Mouse (Mus musculus): ENCODE results near the gene Slc2a13. TPM values are rescaled to one million over a fixed set of nuclear protein-coding genes. Genes with fewer than 3 reads are reported as not detected.

The Slc2a13 gene
- 2.4 and 2.7 TPM in 2 replicates for polyA plus RNA-seq (2015; fragmentation: Nextera tagmentation; extraction: Ambion mirVana)

GRCm38 (mm10) chr15:91573111-91573538, at the start of gene Slc2a13:
Slc2a13 (minus strand) TSS chr15:91573261.
- ATAC-seq (ENCODE audit: insufficient number of reproducible peaks, insufficient read depth, low FRiP score, low TSS enrichment, low read depth) = peak; percentile 93
- 0 out of 2 replicates have a peak, but pooled peaks cover 4% of the 10 kb centered on the region for H3K9me3 ChIP-seq

GRCm38 (mm10) chr15:91616016-91616415, 43.0 kb upstream of the Slc2a13 start:
- Histone ChIP-seq H3K4me2 (no peak overlapping the region), H3K27me3 (no peaks in the 10 kb centered on the region), H3K36me3 (no peaks in the 10 kb centered on the region), H3K4me1 (peaks cover 7% of the 10 kb centered on the region), H3K27ac (no peak overlapping the region), H3K9ac (no peak overlapping the region), H3K4me3 (no peak overlapping the region), H3K9me3 (no peaks in the 10 kb centered on the region)
- no peak for ATAC-seq (ENCODE audit: insufficient number of reproducible peaks, insufficient read depth, low FRiP score, low TSS enrichment, low read depth)
- WGBS = 53% methylated on average over 12 of the region's 12 CpGs

More at GRCm38 (mm10) chr15:91573111-91573538, at the start of gene Slc2a13:
- peak within 1 kb of the TSS; percentile 97 for H3K4me2 ChIP-seq
- H3K4me3 ChIP-seq = peak within 1 kb of the TSS; percentile 76
- H3K9ac ChIP-seq = peak within 1 kb of the TSS; percentile 86
- peaks cover 20% of the 10 kb centered on the region for H3K27me3 ChIP-seq
- H3K4me1 ChIP-seq = peaks cover 18% of the 10 kb centered on the region
- 0% methylated on average over 26 of the region's 26 CpGs for WGBS
- H3K27ac ChIP-seq = peak within 1 kb of the TSS; percentile 71
- no peaks in the 10 kb centered on the region for H3K36me3 ChIP-seq

GRCm38 (mm10) chr15:91615532-91615931, 42.5 kb upstream of the Slc2a13 start:
- Histone ChIP-seq H3K9ac (no peak overlapping the region), H3K4me2 (no peak overlapping the region), H3K4me3 (no peak overlapping the region), H3K9me3 (no peaks in the 10 kb centered on the region), H3K27ac (no peak overlapping the region), H3K27me3 (no peaks in the 10 kb centered on the region), H3K36me3 (no peaks in the 10 kb centered on the region), H3K4me1 (peaks cover 7% of the 10 kb centered on the region)
- no peak for ATAC-seq (ENCODE audit: insufficient number of reproducible peaks, insufficient read depth, low FRiP score, low TSS enrichment, low read depth)
- WGBS = 48% methylated on average over 4 of the region's 4 CpGs

- Histone ChIP-seq H3K4me3 (no peak overlapping the region), H3K9ac (no peak overlapping the region), H3K4me1 (peaks cover 7% of the 10 kb centered on the region), H3K27ac (no peak overlapping the region), H3K36me3 (no peaks in the 10 kb centered on the region), H3K4me2 (no peak overlapping the region), H3K27me3 (no peaks in the 10 kb centered on the region), H3K9me3 (no peaks in the 10 kb centered on the region)
- 90% methylated on average over 11 of the region's 11 CpGs for WGBS
- ATAC-seq (ENCODE audit: insufficient number of reproducible peaks, insufficient read depth, low FRiP score, low TSS enrichment, low read depth) = no peak
Measured at GRCm38 (mm10) chr15:91613981-91614665, 41.1 kb upstream of the Slc2a13 start.

- Histone ChIP-seq H3K4me2 (no peak overlapping the region), H3K9ac (no peak overlapping the region), H3K9me3 (no peaks in the 10 kb centered on the region), H3K27me3 (no peaks in the 10 kb centered on the region), H3K36me3 (no peaks in the 10 kb centered on the region), H3K4me1 (no peaks in the 10 kb centered on the region), H3K4me3 (no peak overlapping the region), H3K27ac (no peak overlapping the region)
- ATAC-seq (ENCODE audit: insufficient number of reproducible peaks, insufficient read depth, low FRiP score, low TSS enrichment, low read depth) = no peak
- WGBS = 22% methylated on average over 8 of the region's 8 CpGs
Measured at GRCm38 (mm10) chr15:91609713-91610112, 36.7 kb upstream of the Slc2a13 start.

GRCm38 (mm10) chr15:91608811-91609210, 35.8 kb upstream of the Slc2a13 start:
- no peak overlapping the region for H3K27ac ChIP-seq
- no peak overlapping the region for H3K4me2 ChIP-seq
- H3K36me3 ChIP-seq = no peaks in the 10 kb centered on the region
- H3K9me3 ChIP-seq = no peaks in the 10 kb centered on the region
- H3K9ac ChIP-seq = no peak overlapping the region
- H3K4me3 ChIP-seq = no peak overlapping the region
- H3K4me1 ChIP-seq = no peaks in the 10 kb centered on the region
- WGBS = 85% methylated on average over 2 of the region's 2 CpGs
- ATAC-seq (ENCODE audit: insufficient number of reproducible peaks, insufficient read depth, low FRiP score, low TSS enrichment, low read depth) = no peak
- H3K27me3 ChIP-seq = no peaks in the 10 kb centered on the region

GRCm38 (mm10) chr15:91601197-91601596, 28.1 kb upstream of the Slc2a13 start:
- peaks cover 11% of the 10 kb centered on the region for H3K4me1 ChIP-seq
- H3K4me2 ChIP-seq = no peak overlapping the region
- H3K27me3 ChIP-seq = no peaks in the 10 kb centered on the region
- H3K9ac ChIP-seq = no peak overlapping the region
- H3K36me3 ChIP-seq = no peaks in the 10 kb centered on the region
- H3K4me3 ChIP-seq = no peak overlapping the region
- 33% methylated on average over 7 of the region's 7 CpGs for WGBS
- H3K27ac ChIP-seq = peak overlapping the region; percentile 8
- no peaks in the 10 kb centered on the region for H3K9me3 ChIP-seq
- no peak for ATAC-seq (ENCODE audit: insufficient number of reproducible peaks, insufficient read depth, low FRiP score, low TSS enrichment, low read depth)

- 85% methylated on average over 5 of the region's 5 CpGs for WGBS
Measured at GRCm38 (mm10) chr15:91597290-91597689, 24.2 kb upstream of the Slc2a13 start.

GRCm38 (mm10) chr15:91574492-91574891, 1.4 kb upstream of the Slc2a13 start:
- Histone ChIP-seq H3K27me3 (peaks cover 19% of the 10 kb centered on the region), H3K4me2 (no peak overlapping the region; the same call in 1 of the 2 replicates), H3K9ac (no peak overlapping the region), H3K4me1 (peaks cover 18% of the 10 kb centered on the region), H3K9me3 (0 out of 2 replicates have a peak, but pooled peaks cover 4% of the 10 kb centered on the region), H3K4me3 (no peak overlapping the region), H3K27ac (no peak overlapping the region), H3K36me3 (no peaks in the 10 kb centered on the region)
- WGBS = 24% methylated on average over 8 of the region's 8 CpGs
- ATAC-seq (ENCODE audit: insufficient number of reproducible peaks, insufficient read depth, low FRiP score, low TSS enrichment, low read depth) = no peak

More at GRCm38 (mm10) chr15:91597290-91597689, 24.2 kb upstream of the Slc2a13 start:
- no peak for ATAC-seq (ENCODE audit: insufficient number of reproducible peaks, insufficient read depth, low FRiP score, low TSS enrichment, low read depth)
- Histone ChIP-seq H3K9me3 (no peaks in the 10 kb centered on the region), H3K36me3 (no peaks in the 10 kb centered on the region), H3K27me3 (no peaks in the 10 kb centered on the region), H3K4me1 (peaks cover 11% of the 10 kb centered on the region), H3K27ac (no peak overlapping the region), H3K4me2 (no peak overlapping the region), H3K9ac (no peak overlapping the region), H3K4me3 (no peak overlapping the region)

GRCm38 (mm10) chr15:91572421-91573069, 516 bp downstream of the Slc2a13 start:
- Histone ChIP-seq H3K4me1 (peaks cover 15% of the 10 kb centered on the region), H3K27ac (peak overlapping the region; percentile 71), H3K9ac (peak overlapping the region; percentile 86), H3K4me2 (peak overlapping the region; percentile 97), H3K36me3 (no peaks in the 10 kb centered on the region), H3K9me3 (0 out of 2 replicates have a peak, but pooled peaks cover 4% of the 10 kb centered on the region), H3K27me3 (peaks cover 20% of the 10 kb centered on the region), H3K4me3 (peak overlapping the region; percentile 76)
- under 1% methylated on average over 86 of the region's 91 CpGs for WGBS
- ATAC-seq (ENCODE audit: insufficient number of reproducible peaks, insufficient read depth, low FRiP score, low TSS enrichment, low read depth) = peak; percentile 80

GRCm38 (mm10) chr15:91571981-91572380, 1.1 kb downstream of the Slc2a13 start:
- Histone ChIP-seq H3K4me3 (peak overlapping the region; percentile 76), H3K36me3 (no peaks in the 10 kb centered on the region), H3K9me3 (0 out of 2 replicates have a peak, but pooled peaks cover 4% of the 10 kb centered on the region), H3K4me2 (peak overlapping the region; percentile 97), H3K27me3 (peaks cover 20% of the 10 kb centered on the region), H3K27ac (no peak overlapping the region), H3K9ac (peak overlapping the region; percentile 86), H3K4me1 (peaks cover 15% of the 10 kb centered on the region)
- ATAC-seq (ENCODE audit: insufficient number of reproducible peaks, insufficient read depth, low FRiP score, low TSS enrichment, low read depth) = no peak
- WGBS = 5% methylated on average over 8 of the region's 8 CpGs

Data from embryonic facial prominence, embryonic 13.5 days (tissue).